In genomic region chrX:71406290-71406689, GRCm38 (mm10) we compare ENCODE assay signal across 19 mouse cellular contexts.
"Had no signal": no experiment of that assay in that cellular context is flagged by ENCODE, and none has a peak within 500 bp of the region (broad histone marks: within the 10 kb centered on the region; RNA-seq: fewer than 3 reads in every experiment).

No protein-coding gene starts in this region.

- ATAC-seq: forebrain, embryonic 13.5 days; forebrain, embryonic 14.5 days; forebrain, embryonic 15.5 days; forebrain, embryonic 16.5 days; forebrain, postnatal 0 days had no signal

- DNase-seq: cerebellum, adult 9-10 months; cerebellum, adult 9-11 months; cerebellum, postnatal 10 days; cerebellum, postnatal 14 days; cerebellum, postnatal 25 days; cerebellum, postnatal 36 days; embryo, embryonic 11 days; forebrain, postnatal 0 days; gastrocnemius, adult 2 months; gastrocnemius, postnatal 10 days; gastrocnemius, postnatal 14 days; gastrocnemius, postnatal 25 days; gastrocnemius, postnatal 36 days; heart, adult 18-20 months; heart, adult 2 months had no signal
